Mouse (Mus musculus): ENCODE measurements at regions not wholly inside any gene's neighbourhood (a gene's known extent, or its start where the extent isn't known, plus 50 kb on each side); places are given as distances from the start of the nearest gene placed in this dataset.
"Not testable (repeated sequence)": the region's sequence is repeated elsewhere in the genome, so short reads cannot be mapped to it uniquely, and the experiment has no call there.

GRCm38 (mm10) chr9:30697533-30697932, 224.7 kb downstream of the Adamts15 start:
- no peak for DNase-seq (ENCODE audit: low read depth, low spot score)

- DNase-seq (ENCODE audit: low read depth, low spot score) = no peak
Measured at GRCm38 (mm10) chr9:30668095-30668494, 241.2 kb downstream of the Snx19 start.

- DNase-seq (ENCODE audit: low read depth, low spot score) = no peak
Measured at GRCm38 (mm10) chr9:30662456-30662855, 235.5 kb downstream of the Snx19 start.

GRCm38 (mm10) chr9:30653961-30654360, 227.1 kb downstream of the Snx19 start:
- no peak for DNase-seq (ENCODE audit: low read depth, low spot score)

GRCm38 (mm10) chr9:30653210-30653609, 226.3 kb downstream of the Snx19 start:
- DNase-seq (ENCODE audit: low read depth, low spot score) = no peak

- peak; percentile 2 for DNase-seq (ENCODE audit: low read depth, low spot score)
Measured at GRCm38 (mm10) chr9:30649392-30650054, 222.6 kb downstream of the Snx19 start.

- no peak for DNase-seq (ENCODE audit: low read depth, low spot score)
Measured at GRCm38 (mm10) chr9:30633741-30634470, 207.0 kb downstream of the Snx19 start.

- DNase-seq (ENCODE audit: low read depth, low spot score) = no peak
Measured at GRCm38 (mm10) chr9:30632164-30633146, 205.5 kb downstream of the Snx19 start.

GRCm38 (mm10) chr9:30625635-30626034, 198.7 kb downstream of the Snx19 start:
- no peak for DNase-seq (ENCODE audit: low read depth, low spot score)

- DNase-seq (ENCODE audit: low read depth, low spot score) = no peak
Measured at GRCm38 (mm10) chr9:30625090-30625489, 198.2 kb downstream of the Snx19 start.

GRCm38 (mm10) chr9:30624481-30624880, 197.6 kb downstream of the Snx19 start:
- DNase-seq (ENCODE audit: low read depth, low spot score) = no peak

- no peak for DNase-seq (ENCODE audit: low read depth, low spot score)
Measured at GRCm38 (mm10) chr9:30619325-30619724, 192.4 kb downstream of the Snx19 start.

GRCm38 (mm10) chr9:30618181-30618580, 191.3 kb downstream of the Snx19 start:
- DNase-seq (ENCODE audit: low read depth, low spot score) = no peak

GRCm38 (mm10) chr9:30613715-30614114, 186.8 kb downstream of the Snx19 start:
- no peak for DNase-seq (ENCODE audit: low read depth, low spot score)

- no peak for DNase-seq (ENCODE audit: low read depth, low spot score)
Measured at GRCm38 (mm10) chr9:30613003-30613552, 186.2 kb downstream of the Snx19 start.

GRCm38 (mm10) chr9:30610328-30610727, 183.4 kb downstream of the Snx19 start:
- no peak for DNase-seq (ENCODE audit: low read depth, low spot score)

GRCm38 (mm10) chr9:30599756-30600155, 172.8 kb downstream of the Snx19 start:
- DNase-seq (ENCODE audit: low read depth, low spot score) = no peak

- DNase-seq (ENCODE audit: low read depth, low spot score) = no peak
Measured at GRCm38 (mm10) chr9:30597691-30598090, 170.8 kb downstream of the Snx19 start.

GRCm38 (mm10) chr9:30597092-30597491, 170.2 kb downstream of the Snx19 start:
- not testable (repeated sequence) for DNase-seq (ENCODE audit: low read depth, low spot score)

GRCm38 (mm10) chr9:30592601-30593000, 165.7 kb downstream of the Snx19 start:
- no peak for DNase-seq (ENCODE audit: low read depth, low spot score)

GRCm38 (mm10) chr9:30591246-30591645, 164.3 kb downstream of the Snx19 start:
- DNase-seq (ENCODE audit: low read depth, low spot score) = no peak

Data from retina, adult 2 months (tissue).